Mouse (Mus musculus) sigmoid colon, adult 10 weeks (tissue): Measurements from ENCODE around the gene Caprin2. TPM values are rescaled to one million over a fixed set of nuclear protein-coding genes. Genes with fewer than 3 reads are reported as not detected.

Experiments used
- polyA plus RNA-seq: library from polyadenylated mRNA; stranded (reverse); fragments of 350-450 nt; fragmentation: Illumina TruSeq; extraction: RNeasy Lipid Tissue Mini Kit (QIAGEN cat#74804); gene quantifications from one replicate; pipeline ENCODE4 v1.2.3, GENCODE M21; 2014; ENCODE audit warnings: low read depth, low replicate concordance

Gene Caprin2
- polyA plus RNA-seq: 23.2 TPM

DNA sequence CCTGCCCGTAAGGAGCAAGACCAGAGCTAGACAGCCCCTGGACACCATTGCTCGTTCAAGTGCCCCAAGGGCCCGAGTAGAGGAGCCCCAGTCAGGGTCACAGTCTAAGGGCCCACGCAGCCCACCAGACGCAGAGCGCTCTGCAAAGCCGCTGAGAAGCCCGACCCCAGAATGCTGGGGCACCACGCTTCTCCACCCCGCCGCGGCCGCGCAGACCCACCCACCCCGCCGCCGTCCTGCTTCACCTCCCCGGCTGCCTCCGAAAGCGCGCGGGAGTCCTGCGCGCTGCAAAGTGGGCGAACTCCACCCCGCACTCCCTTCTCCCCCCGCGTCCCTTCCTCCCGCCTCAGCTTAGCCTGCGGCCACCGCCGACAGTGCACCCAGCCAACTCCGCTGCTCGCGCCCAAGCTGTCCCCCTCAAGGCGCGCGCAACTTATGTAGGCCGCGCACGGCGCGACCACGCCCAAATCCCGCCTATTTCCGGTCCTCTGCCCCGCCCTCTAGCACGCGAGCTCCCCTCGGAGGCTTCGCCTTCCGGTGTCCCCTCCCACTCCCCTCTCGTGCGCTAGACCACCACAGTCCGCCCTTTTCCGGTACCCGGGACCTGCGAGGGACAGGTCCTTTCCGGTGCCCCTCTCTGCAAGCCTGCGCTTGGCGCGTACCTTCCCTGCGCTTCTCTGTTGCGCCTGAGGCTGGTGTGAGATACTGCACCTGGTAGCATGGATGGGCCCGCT is at the start of gene Caprin2:
Gene Caprin2, minus strand, starts transcription at position 465 of the 734 bp plus-strand sequence.

DNA sequence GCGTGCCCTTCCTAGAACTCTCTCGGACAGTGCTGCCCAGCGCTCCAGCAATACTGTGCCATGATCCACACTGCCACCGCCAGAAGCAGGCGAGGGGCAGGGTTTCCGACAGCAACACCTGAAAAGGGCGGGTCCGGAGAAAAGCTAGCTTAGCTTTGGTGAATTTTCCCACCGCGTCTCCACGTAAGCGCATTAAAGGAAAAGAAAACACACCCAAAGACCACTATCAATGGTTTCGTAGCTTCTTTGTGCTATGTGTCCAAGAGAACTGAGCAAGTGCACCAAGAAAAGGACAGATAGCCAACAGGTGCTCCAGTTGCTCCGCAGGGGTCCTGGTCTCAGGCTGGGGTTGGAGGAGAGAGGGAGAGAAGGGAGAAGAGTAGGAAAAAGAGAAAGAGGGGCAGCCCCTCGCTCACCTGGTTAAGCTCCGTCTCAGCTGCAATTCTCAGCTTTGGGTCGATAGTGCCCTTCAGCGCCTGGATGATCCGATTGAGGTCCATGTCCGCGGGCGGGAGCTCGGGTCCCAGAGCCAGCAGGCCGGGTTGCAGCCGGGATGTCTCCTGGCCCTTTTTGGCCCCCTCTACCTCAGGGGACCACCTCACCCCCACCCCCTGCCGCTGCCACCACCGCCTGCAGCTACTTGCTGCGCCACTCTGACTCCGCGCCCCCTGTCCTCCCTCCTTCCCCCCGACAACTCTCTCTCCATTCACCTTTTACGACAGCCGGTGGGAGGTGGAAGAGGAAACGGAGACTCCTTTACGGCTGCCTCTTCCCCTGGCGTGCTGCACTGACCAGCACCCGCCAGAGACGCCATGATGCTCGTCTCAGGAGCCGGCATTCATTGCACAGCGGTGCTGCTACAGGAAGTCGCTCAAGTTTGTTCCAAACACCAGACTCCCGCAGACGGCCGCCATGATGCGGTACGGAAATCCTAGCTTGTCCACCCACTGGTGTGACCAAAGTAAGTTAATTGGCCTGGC is 65.0 kb downstream of the Caprin2 start, which contains the start of gene Ipo8:
Gene Ipo8, minus strand, starts transcription at position 720 of the 980 bp plus-strand sequence.

Other genes with a start within 250 kb of the Caprin2 start
- 70.8 TPM for gene Ipo8, start 64.8 kb downstream of the Caprin2 start, polyA plus RNA-seq
- 57.7 TPM for gene Sinhcaf, start 50.2 kb upstream of the Caprin2 start, polyA plus RNA-seq
- gene Dennd5b, start 205.4 kb upstream of the Caprin2 start, polyA plus RNA-seq: 19.2 TPM
- gene Gm10203, start 233.9 kb upstream of the Caprin2 start, polyA plus RNA-seq: not detected
- gene Etfbkmt, start 243.6 kb upstream of the Caprin2 start, polyA plus RNA-seq: 76.5 TPM